Mouse (Mus musculus) MEL (cell line): ENCODE results near the gene Lsm5.

ENCODE experiments used
- CTCF ChIP-seq, 3 experiments: IDR thresholded peaks in 2 of 3; conservative IDR thresholded peaks in 1 of 3; 2 replicates each; pipeline ENCODE4 v1.5.1; 2011 to 2012; ENCODE audit warnings: low read length in 3 of 3, low read depth in 2 of 3, mild to moderate bottlenecking in 2 of 3, improper control_type of control experiment in 1 of 3, inconsistent platforms in 1 of 3, mixed read lengths in 1 of 3, moderate library complexity in 1 of 3; ENCODE audit not compliant: control insufficient read depth in 1 of 3, insufficient read depth in 1 of 3, poor library complexity in 1 of 3, severe bottlenecking in 1 of 3
- EP300 ChIP-seq, 2 experiments: IDR thresholded peaks; 2 replicates each; pipeline ENCODE4 v1.6.1; 2011; ENCODE audit warnings: improper control_type of control experiment in 2 of 2, low read length in 2 of 2, low read depth in 1 of 2, mild to moderate bottlenecking in 1 of 2
- HCFC1 ChIP-seq: IDR thresholded peaks from 2 replicates; pipeline ENCODE4 v1.6.1; 2012; ENCODE audit warnings: low read depth, mild to moderate bottlenecking, inconsistent platforms, low read length, improper control_type of control experiment, moderate library complexity

- TF ChIP-seq CTCF (IDR thresholded peaks at IDR 0.05 in 2 of 3, conservative IDR thresholded peaks at IDR 0.05 in 1 of 3; ENCODE audit: control insufficient read depth in 1 of 3, insufficient read depth in 1 of 3, low read depth in 2 of 3, low read length in 3 of 3, poor library complexity in 1 of 3, severe bottlenecking in 1 of 3) (no peak), EP300 (IDR thresholded peaks at IDR 0.05; ENCODE audit: low read depth in 1 of 2, low read length in 2 of 2) (no peak), HCFC1 (no peak)
Observed at GRCm38 (mm10) chr6:56715270-56715666, 10.8 kb upstream of the Lsm5 start.
